Mouse (Mus musculus) intestine, embryonic 14.5 days (tissue): ENCODE measurements around the gene Ndufb6. TPM values are rescaled to one million over a fixed set of nuclear protein-coding genes. Genes with fewer than 3 reads are reported as not detected.

Experiments
- ATAC-seq: fragments of 200-750 bp; cut with Nextera tagmentation; replicated peaks from 2 replicates; pipeline ENCODE4 v1.8.0; 2017; ENCODE audit warnings: low read depth, moderate number of reproducible peaks, moderate TSS enrichment, moderate library complexity; ENCODE audit not compliant: low FRiP score, low TSS enrichment
- DNase-seq: peaks from one replicate; pipeline ENCODE4 v3.0.0-alpha.2; 2018; ENCODE audit warnings: low spot score
- H3K27ac ChIP-seq: fragments of 300-500 bp; sonication (generic); 2 replicates; pipeline ENCODE4 v1.5.1; 2014; ENCODE audit warnings: low read depth, mild to moderate bottlenecking, control low read depth
- H3K27me3 ChIP-seq: fragments of 300-500 bp; sonication (generic); replicated peaks from 2 replicates; pipeline ENCODE4 v1.6.1; 2014; ENCODE audit warnings: low read length, control low read depth; ENCODE audit not compliant: control insufficient read depth, insufficient read depth
- H3K36me3 ChIP-seq: fragments of 300-500 bp; sonication (generic); 2 replicates; pipeline ENCODE4 v1.6.1; 2014; ENCODE audit warnings: low read length, control low read depth; ENCODE audit not compliant: control insufficient read depth, insufficient read depth
- H3K4me1 ChIP-seq: fragments of 300-500 bp; sonication (generic); replicated peaks from 2 replicates; pipeline ENCODE4 v1.6.1; 2014; ENCODE audit warnings: low read length, control low read depth, mixed read lengths; ENCODE audit not compliant: control insufficient read depth, insufficient read depth
- H3K4me2 ChIP-seq: fragments of 300-500 bp; sonication (generic); 2 replicates; pipeline ENCODE4 v1.6.1; 2014; ENCODE audit warnings: low read length
- H3K4me3 ChIP-seq: fragments of 300-500 bp; sonication (generic); 2 replicates; pipeline ENCODE4 v1.5.1; 2014; ENCODE audit warnings: low read depth, low read length, control low read depth, mixed read lengths
- H3K9ac ChIP-seq: fragments of 300-500 bp; sonication (generic); 2 replicates; pipeline ENCODE4 v1.6.1; 2014; ENCODE audit warnings: mild to moderate bottlenecking, low read length
- H3K9me3 ChIP-seq: fragments of 300-500 bp; sonication (generic); 2 replicates; pipeline ENCODE4 v1.6.1; 2016; ENCODE audit warnings: low read length, control low read depth; ENCODE audit not compliant: control insufficient read depth
- WGBS: fragments of 180-500 bp; shearing (Covaris S2); extraction: QIAGEN DNeasy Blood & Tissue Kit; methylation state at CpG from one replicate; pipeline ENCODE4 v1.1.7; 2014; 5-methylcytosine and 5-hydroxymethylcytosine counted together
- polyA plus RNA-seq: library from polyadenylated mRNA; unstranded; fragments of >200 nt; fragmentation: Nextera tagmentation; extraction: Ambion mirVana; gene quantifications from 2 replicates; pipeline ENCODE4 v1.2.1, GENCODE M21; 2014

Ndufb6 gene
- polyA plus RNA-seq, 1 experiment from 2014 or later = 341 TPM

DNA sequence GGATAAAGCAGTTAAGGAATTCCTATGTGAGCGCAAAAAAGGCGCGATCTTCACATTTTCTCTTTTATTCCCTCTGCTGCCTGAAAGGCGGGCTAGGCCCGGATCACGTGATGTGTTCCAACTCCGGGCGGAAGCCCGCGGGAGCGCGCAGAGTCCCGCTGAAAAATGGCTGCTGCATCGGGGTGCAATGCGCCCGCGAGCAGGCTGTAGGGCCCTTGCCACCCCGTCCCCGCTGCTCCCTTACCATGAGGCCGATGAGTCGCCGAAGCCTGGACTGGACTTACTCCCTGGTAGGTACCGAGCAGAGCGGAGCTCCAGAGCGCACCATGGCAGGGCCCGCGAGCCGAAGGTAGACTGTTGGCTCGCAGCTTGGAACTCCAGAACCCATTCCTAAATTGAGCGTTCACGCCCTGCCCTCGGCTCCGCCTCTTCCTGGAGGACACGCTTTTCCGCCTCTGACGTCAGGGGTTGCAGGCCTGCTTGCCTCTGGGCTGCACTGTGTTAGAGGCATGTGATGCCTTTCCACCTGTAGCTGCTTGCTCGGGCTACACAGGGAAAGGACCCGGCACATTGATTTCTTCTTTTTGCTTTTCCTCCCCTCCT is 9.7 kb downstream of the Ndufb6 start, which contains the start of the genes Smim27 and Topors:
TSS of gene Smim27 (plus strand) at position 150 of the 603 bp plus-strand sequence.
TSS of gene Topors (minus strand) at position 421 of the 603 bp plus-strand sequence.
- Histone ChIP-seq H3K4me2 (peak within 1 kb of the TSS; percentile 81), H3K9me3 (no peaks in the 10 kb centered on the region), H3K27ac (peak within 1 kb of the TSS; percentile 98), H3K36me3 (peaks cover 42% of the 10 kb centered on the region), H3K4me1 (peaks cover 19% of the 10 kb centered on the region), H3K4me3 (peak within 1 kb of the TSS; percentile 94), H3K27me3 (no peaks in the 10 kb centered on the region), H3K9ac (peak within 1 kb of the TSS; percentile 95)
- ATAC-seq = peak; percentile 97
- under 1% methylated on average over 38 of the region's 38 CpGs for WGBS
- peak; percentile 98 for DNase-seq

DNA sequence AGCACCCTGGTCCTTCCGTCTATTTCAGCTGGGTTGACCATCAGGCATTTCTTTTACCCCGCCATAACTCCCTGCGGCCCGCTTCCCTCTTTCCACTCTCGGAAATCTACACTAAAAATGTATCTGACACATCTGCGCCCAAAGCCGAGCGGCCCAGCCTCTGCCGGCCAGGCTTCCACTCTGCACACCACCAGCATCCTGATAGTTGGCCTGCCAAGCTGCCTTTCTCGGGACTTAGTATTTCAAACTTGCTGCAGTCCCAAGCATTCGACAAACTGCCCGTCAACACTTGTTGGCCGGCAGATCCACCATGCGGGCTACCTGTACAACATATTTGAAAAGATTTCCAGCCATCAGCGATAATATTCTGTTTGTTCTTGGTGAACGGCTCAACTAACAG is 10.4 kb downstream of the Ndufb6 start:
- peak overlapping the region; percentile 98 for H3K27ac ChIP-seq
- no peaks in the 10 kb centered on the region for H3K27me3 ChIP-seq
- no peak for DNase-seq
- peak overlapping the region; percentile 81 for H3K4me2 ChIP-seq
- H3K4me3 ChIP-seq = peak overlapping the region; percentile 94
- H3K36me3 ChIP-seq = peaks cover 40% of the 10 kb centered on the region
- H3K4me1 ChIP-seq = peaks cover 19% of the 10 kb centered on the region
- ATAC-seq = no peak
- peak overlapping the region; percentile 95 for H3K9ac ChIP-seq
- WGBS = under 1% methylated on average over 16 of the region's 16 CpGs
- no peaks in the 10 kb centered on the region for H3K9me3 ChIP-seq

DNA sequence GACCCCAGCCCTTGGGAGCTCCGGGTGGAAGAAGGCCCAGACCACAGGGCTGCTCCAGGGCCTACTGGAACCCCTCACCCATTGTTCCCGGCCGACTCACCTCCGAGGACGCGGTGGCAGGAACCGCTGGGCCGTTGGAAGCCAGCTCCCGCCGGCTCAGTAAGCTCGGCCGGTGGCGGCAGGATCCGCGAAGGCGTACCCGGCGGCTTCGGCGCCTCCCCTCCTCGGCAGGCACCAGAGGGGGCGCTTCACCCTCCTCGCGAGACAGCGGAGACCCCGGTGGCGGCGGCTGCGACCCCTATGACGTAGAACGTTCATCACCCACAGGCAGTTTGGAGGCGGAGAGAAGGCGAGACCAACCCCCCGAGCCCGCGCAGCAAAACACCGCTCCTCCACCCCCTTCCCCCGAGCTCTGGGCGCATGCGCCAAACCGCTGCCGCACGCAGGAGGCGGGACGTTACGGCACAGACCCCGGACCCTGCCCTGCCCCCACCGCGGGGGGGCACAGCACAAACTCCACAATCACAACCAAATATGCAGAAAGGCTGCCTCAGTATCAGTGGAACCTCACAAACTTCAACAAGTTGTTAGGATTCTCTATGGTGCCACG is 10.9 kb downstream of the Ndufb6 start:
- Histone ChIP-seq H3K4me1 (peaks cover 19% of the 10 kb centered on the region), H3K27me3 (no peaks in the 10 kb centered on the region), H3K27ac (peak overlapping the region; percentile 98), H3K4me3 (peak overlapping the region; percentile 94), H3K36me3 (peaks cover 38% of the 10 kb centered on the region), H3K9ac (peak overlapping the region; percentile 95), H3K9me3 (no peaks in the 10 kb centered on the region), H3K4me2 (peak overlapping the region; percentile 81)
- ATAC-seq (peak; percentile 76), DNase-seq (peak; percentile 97)
- WGBS = under 1% methylated on average over 43 of the region's 50 CpGs

DNA sequence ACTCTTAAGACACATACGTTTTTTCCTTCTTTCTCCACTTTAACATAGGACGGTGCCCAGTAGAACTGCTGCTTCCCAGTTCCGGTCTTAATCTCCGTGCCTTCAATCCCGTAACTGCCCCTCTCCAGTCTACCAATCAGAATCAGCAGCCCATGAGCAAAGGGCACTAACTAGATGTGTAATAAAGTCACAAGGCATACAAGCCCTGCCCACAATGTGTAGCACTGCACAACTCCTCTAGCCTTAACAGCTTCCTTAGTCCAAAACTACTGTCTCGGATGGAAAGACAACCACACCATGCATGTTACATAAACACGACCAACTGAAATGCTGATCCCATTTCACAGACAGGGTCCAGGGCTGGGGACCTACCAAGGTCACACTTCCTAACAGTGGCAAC is 11.5 kb downstream of the Ndufb6 start:
- Histone ChIP-seq H3K36me3 (peaks cover 44% of the 10 kb centered on the region), H3K4me1 (peaks cover 19% of the 10 kb centered on the region), H3K4me2 (peak overlapping the region; percentile 81), H3K4me3 (peak overlapping the region; percentile 94), H3K9me3 (no peaks in the 10 kb centered on the region), H3K9ac (peak overlapping the region; percentile 95), H3K27ac (peak overlapping the region; percentile 57), H3K27me3 (no peaks in the 10 kb centered on the region)
- 66% methylated on average over 7 of the region's 7 CpGs for WGBS
- ATAC-seq (no peak), DNase-seq (no peak)

DNA sequence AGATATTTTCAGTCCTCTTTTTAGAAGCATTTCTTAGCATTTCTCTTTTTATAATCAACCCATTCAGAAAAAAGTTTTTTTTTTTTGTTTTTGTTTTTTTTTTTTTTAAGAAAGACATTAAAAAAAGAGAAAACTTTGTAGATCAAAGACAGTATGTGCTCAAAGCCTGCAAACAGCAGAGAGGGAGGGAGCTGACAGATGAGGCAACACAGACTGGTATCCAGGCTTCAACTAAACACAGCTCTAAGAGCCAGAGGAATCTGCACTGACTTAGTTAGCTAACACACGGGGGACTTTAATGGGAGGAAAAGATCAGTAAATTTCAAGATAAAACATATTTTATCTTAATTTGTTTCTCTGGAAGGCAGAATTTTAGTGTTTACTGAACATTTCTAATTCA is 14.9 kb downstream of the Ndufb6 start:
- Histone ChIP-seq H3K4me1 (peaks cover 19% of the 10 kb centered on the region), H3K9ac (no peak overlapping the region), H3K9me3 (no peaks in the 10 kb centered on the region), H3K27ac (no peak overlapping the region), H3K4me3 (no peak overlapping the region), H3K4me2 (no peak overlapping the region), H3K36me3 (peaks cover 65% of the 10 kb centered on the region), H3K27me3 (no peaks in the 10 kb centered on the region)
- ATAC-seq (no peak), DNase-seq (no peak)
- WGBS = 40% methylated on average over 1 of the region's 1 CpGs

DNA sequence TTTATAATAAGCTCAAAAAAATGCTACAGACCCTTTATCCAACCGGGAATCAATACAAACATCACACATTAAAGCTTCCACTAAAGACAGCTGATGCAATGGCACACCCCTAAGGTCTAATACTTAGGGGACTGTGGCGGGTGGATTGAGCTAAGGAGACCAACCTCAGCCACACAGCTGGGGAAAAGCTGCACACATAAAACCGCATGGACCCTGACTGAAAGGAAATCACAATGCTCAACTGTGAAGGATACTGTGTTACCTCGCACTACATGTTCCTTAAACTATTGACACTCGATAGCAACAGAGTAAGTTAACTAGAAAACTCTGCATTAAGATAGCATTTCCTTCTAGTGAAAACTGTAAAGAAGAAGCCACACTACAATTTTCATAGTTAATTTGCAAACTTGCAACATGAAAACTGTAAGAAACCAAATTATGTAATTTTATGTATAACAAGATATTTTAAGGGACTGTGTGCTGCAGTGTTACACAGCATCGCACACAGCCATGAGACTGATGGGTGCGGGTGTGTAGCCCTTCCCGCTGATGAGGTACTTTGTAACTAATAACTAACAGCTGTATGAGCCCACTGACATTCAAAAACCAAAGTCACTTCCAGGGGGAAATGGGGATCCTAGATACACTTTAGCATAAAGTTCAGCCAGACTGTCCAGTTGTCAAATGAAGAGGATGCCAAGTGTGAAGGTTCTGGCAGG is 24.7 kb downstream of the Ndufb6 start:
- Histone ChIP-seq H3K9me3 (no peaks in the 10 kb centered on the region), H3K9ac (no peak overlapping the region), H3K4me2 (no peak overlapping the region), H3K27ac (no peak overlapping the region), H3K4me1 (no peaks in the 10 kb centered on the region), H3K27me3 (no peaks in the 10 kb centered on the region), H3K4me3 (no peak overlapping the region), H3K36me3 (peaks cover 9% of the 10 kb centered on the region; the same call in 1 of the 2 replicates)
- ATAC-seq (no peak), DNase-seq (no peak)
- 87% methylated on average over 8 of the region's 8 CpGs for WGBS

DNA sequence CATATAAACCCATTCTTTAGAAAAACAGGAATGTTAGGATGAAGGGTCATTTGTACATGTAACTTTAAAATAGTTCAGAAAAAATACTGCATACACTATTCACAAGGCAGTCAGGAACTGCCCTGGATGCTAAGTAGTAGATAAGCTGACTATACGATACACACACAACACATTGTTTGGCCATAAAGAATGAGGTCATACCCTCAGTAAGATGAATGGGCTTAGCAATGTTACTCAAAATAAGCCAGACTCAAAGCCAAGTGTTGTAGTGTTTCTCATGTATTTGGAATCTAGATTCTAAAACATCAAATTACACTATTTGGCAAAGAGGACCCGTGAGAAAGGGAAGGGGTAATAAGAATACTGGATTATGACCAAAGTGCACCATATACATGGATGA is 25.5 kb downstream of the Ndufb6 start:
- WGBS = 65% methylated on average over 2 of the region's 2 CpGs
- no peak for ATAC-seq
- no peaks in the 10 kb centered on the region for H3K27me3 ChIP-seq
- H3K4me3 ChIP-seq = no peak overlapping the region
- H3K9ac ChIP-seq = no peak overlapping the region
- no peak for DNase-seq
- H3K4me2 ChIP-seq = no peak overlapping the region
- H3K36me3 ChIP-seq = peaks cover 1% of the 10 kb centered on the region; the same call in 1 of the 2 replicates
- no peaks in the 10 kb centered on the region for H3K4me1 ChIP-seq
- no peaks in the 10 kb centered on the region for H3K9me3 ChIP-seq
- H3K27ac ChIP-seq = no peak overlapping the region

DNA sequence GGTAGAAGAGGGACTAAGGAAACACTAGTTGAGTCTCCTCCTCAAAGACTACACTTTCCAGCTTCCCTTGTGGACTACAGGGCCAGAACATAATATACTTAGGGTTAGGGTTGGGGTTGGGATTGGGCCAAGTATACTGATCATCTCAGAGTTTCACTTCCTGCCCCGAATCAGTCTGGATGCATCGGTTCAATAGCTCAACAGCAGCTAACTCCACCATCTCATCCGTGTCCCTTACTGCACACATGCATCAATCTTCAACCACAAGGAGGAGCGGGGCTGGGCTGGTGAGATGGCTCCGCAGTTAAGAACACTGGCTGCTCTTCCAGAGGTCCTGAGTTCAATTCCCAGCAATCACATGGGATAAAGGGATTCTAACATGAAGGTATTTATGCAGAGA is 28.2 kb downstream of the Ndufb6 start:
- ATAC-seq (no peak), DNase-seq (no peak)
- H3K4me3 ChIP-seq = no peak overlapping the region
- 84% methylated on average over 5 of the region's 5 CpGs for WGBS
- H3K36me3 ChIP-seq = no peaks in the 10 kb centered on the region
- no peak overlapping the region for H3K9ac ChIP-seq
- no peak overlapping the region for H3K27ac ChIP-seq
- no peaks in the 10 kb centered on the region for H3K4me1 ChIP-seq
- no peaks in the 10 kb centered on the region for H3K9me3 ChIP-seq
- H3K4me2 ChIP-seq = no peak overlapping the region
- H3K27me3 ChIP-seq = no peaks in the 10 kb centered on the region
